Mouse (Mus musculus): ENCODE measurements around the gene Col5a2. TPM values are rescaled to one million over a fixed set of nuclear protein-coding genes. Genes with fewer than 3 reads are reported as not detected.

The Col5a2 gene
- polyA plus RNA-seq, 1 experiment from 2014 or later, result 31.1 TPM

DNA sequence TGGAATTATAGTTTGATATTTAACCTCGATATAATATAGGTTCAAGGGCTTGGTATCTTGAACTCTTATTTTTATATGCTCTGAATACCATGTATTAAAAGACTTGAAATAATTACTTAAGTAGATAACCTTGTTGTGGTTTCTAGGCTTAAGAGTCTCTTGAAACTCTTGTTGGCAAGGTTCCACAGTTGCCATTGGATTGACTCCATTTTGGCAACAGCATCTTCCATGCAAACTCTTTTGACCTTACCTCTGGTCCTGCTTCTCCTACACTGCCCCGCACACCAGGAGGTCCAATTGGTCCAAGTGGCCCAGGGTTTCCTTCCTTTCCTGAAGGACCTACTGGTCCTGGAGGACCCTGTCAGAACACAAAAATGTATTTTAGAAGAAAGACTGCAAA, 121.2 kb downstream of the Col5a2 start:
- Histone ChIP-seq H3K4me1 (peaks cover 9% of the 10 kb centered on the region), H3K36me3 (peaks cover 32% of the 10 kb centered on the region), H3K27ac (no peak overlapping the region), H3K9me3 (replicated peaks) (no peaks in the 10 kb centered on the region), H3K4me3 (no peak overlapping the region), H3K27me3 (ENCODE audit: low read depth, poor library complexity, severe bottlenecking) (no peaks in the 10 kb centered on the region)
- DNase-seq (ENCODE audit: low spot score), result no peak
- 96% methylated on average over 2 of the region's 2 CpGs for WGBS

DNA sequence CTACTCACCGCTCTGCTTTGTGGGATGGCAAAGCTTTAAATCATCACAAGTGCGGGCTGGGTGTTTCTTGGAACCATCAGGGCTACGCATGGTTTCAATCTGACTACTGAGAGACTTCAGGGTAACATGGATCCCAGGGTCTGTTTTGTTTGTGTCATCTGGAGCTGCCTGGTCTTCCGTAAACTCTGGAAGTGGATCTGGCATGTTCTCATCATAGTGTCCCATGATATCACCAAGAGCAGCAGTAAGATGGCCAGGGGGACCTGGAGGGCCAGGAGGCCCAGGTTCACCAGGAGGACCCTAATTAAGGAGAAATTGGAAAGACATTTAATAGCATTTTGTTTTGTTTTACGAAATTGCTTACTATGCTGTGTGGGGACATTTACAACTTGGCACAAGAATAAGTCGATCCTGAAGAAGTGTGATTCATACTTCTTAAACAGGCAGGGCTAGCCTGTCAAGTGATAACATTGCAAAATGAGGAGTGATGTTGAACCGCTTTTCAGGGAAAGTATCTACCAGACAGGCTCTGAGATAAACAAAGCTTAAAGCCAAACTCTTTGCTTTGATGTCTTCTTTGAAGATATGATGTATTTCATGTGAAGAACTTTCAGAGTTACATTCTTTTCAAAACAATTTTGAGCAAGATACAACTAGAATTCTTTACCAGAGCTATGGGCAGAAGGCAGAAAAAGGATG, 122.9 kb downstream of the Col5a2 start:
- 70% methylated on average over 7 of the region's 7 CpGs for WGBS
- H3K36me3 ChIP-seq, result peaks cover 40% of the 10 kb centered on the region
- no peaks in the 10 kb centered on the region for H3K9me3 ChIP-seq (replicated peaks)
- no peak overlapping the region for H3K4me3 ChIP-seq
- no peaks in the 10 kb centered on the region for H3K4me1 ChIP-seq
- no peak overlapping the region for H3K27ac ChIP-seq
- no peak for DNase-seq (ENCODE audit: low spot score)
- H3K27me3 ChIP-seq (ENCODE audit: low read depth, poor library complexity, severe bottlenecking), result no peaks in the 10 kb centered on the region

DNA sequence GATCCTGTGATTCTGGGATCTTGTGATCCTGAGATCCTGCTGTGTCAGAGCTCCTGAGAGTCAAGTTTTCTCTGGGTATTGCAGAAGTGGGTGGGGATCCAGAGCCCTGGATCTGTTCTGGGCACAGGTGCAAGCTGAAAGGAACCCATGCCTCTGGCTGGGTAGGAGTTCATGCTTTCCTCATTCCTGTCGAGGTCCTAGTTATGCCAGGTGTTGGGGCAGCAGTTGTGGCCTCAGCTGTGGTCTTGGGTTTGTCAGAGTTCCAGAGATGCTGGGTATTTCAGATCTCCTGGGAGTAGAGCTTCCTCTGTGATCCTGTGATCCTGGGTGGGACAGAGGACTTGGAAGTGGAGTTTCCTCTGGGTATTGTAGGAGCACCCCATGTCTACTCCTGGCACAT, 137.7 kb downstream of the Col5a2 start:
- Histone ChIP-seq H3K27ac (no peak overlapping the region), H3K4me1 (no peaks in the 10 kb centered on the region), H3K27me3 (ENCODE audit: low read depth, poor library complexity, severe bottlenecking) (no peaks in the 10 kb centered on the region), H3K4me3 (no peak overlapping the region), H3K36me3 (peaks cover 20% of the 10 kb centered on the region), H3K9me3 (replicated peaks) (no peaks in the 10 kb centered on the region; the same call in 1 of the 2 replicates)
- 83% methylated on average over 1 of the region's 1 CpGs for WGBS
- no peak for DNase-seq (ENCODE audit: low spot score)

DNA sequence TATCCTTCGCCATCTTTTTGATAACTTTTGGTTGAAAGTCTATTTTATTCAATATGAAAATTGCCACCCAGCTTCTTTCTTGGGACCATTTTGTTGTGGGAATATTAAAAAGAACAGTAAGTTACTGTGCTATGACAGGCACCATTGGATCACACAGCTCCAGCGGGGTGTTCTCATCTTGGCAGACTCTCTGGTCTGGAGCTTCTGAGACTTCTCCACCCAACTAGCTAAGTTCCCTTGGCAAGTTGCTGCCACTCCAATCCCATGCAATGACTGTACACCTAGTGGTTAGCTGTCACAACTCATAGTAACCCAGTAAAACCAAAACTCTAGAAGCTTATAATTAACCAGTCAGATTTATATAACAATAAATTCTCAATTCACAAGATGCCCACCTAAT, 139.8 kb downstream of the Col5a2 start:
- no peak overlapping the region for H3K4me3 ChIP-seq
- no peak overlapping the region for H3K27ac ChIP-seq
- H3K4me1 ChIP-seq, result no peaks in the 10 kb centered on the region
- H3K27me3 ChIP-seq (ENCODE audit: low read depth, poor library complexity, severe bottlenecking), result no peaks in the 10 kb centered on the region
- DNase-seq (ENCODE audit: low spot score), result no peak
- H3K36me3 ChIP-seq, result peaks cover 12% of the 10 kb centered on the region
- H3K9me3 ChIP-seq (replicated peaks), result no peaks in the 10 kb centered on the region
- 99% methylated on average over 2 of the region's 2 CpGs for WGBS

- Histone ChIP-seq H3K27ac (no peak overlapping the region), H3K36me3 (no peaks in the 10 kb centered on the region), H3K9me3 (replicated peaks) (no peaks in the 10 kb centered on the region), H3K27me3 (ENCODE audit: low read depth, poor library complexity, severe bottlenecking) (no peaks in the 10 kb centered on the region), H3K4me1 (no peaks in the 10 kb centered on the region; the same call in 1 of the 2 replicates), H3K4me3 (no peak overlapping the region)
- DNase-seq (ENCODE audit: low spot score), result no peak
- 90% methylated on average over 2 of the region's 2 CpGs for WGBS
These were observed 143.4 kb downstream of the Col5a2 start for GRCm38 (mm10) chr1:45359673-45360072.

- no peak for DNase-seq (ENCODE audit: low spot score)
- Histone ChIP-seq H3K4me1 (no peaks in the 10 kb centered on the region; the same call in 1 of the 2 replicates), H3K36me3 (no peaks in the 10 kb centered on the region), H3K27me3 (ENCODE audit: low read depth, poor library complexity, severe bottlenecking) (no peaks in the 10 kb centered on the region), H3K27ac (no peak overlapping the region), H3K4me3 (no peak overlapping the region), H3K9me3 (replicated peaks) (no peaks in the 10 kb centered on the region)
- WGBS, result 70% methylated on average over 2 of the region's 2 CpGs
These were observed 143.9 kb downstream of the Col5a2 start for GRCm38 (mm10) chr1:45359147-45359546.

DNA sequence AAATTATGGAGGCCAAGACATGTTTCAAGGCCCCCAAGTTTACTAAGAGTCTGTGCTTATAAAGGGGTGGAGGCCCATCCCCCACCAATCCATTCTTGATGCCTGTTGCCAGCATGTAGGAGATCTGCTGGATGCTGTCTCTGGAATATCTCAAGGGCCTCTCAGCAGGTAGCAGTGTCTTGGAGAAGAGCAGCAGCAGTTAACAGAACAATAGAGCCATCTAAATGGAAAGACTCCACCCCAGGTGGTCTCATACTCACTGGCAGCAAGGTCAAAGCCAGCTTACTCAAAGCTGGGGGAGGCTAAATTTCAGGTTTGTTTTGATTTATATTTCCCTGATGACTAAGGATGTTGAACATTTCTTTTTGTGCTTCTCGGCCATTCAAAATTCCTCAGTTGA, 145.1 kb downstream of the Col5a2 start:
- H3K4me1 ChIP-seq, result no peaks in the 10 kb centered on the region; the same call in 1 of the 2 replicates
- H3K4me3 ChIP-seq, result no peak overlapping the region
- H3K27ac ChIP-seq, result no peak overlapping the region
- no peak for DNase-seq (ENCODE audit: low spot score)
- H3K36me3 ChIP-seq, result no peaks in the 10 kb centered on the region; the same call in 1 of the 2 replicates
- H3K9me3 ChIP-seq (replicated peaks), result no peaks in the 10 kb centered on the region
- H3K27me3 ChIP-seq (ENCODE audit: low read depth, poor library complexity, severe bottlenecking), result no peaks in the 10 kb centered on the region
- 82% methylated on average over 1 of the region's 1 CpGs for WGBS

- Histone ChIP-seq H3K4me1 (no peaks in the 10 kb centered on the region; the same call in 1 of the 2 replicates), H3K9me3 (replicated peaks) (no peaks in the 10 kb centered on the region), H3K36me3 (peaks cover 3% of the 10 kb centered on the region), H3K4me3 (no peak overlapping the region), H3K27me3 (ENCODE audit: low read depth, poor library complexity, severe bottlenecking) (no peaks in the 10 kb centered on the region), H3K27ac (no peak overlapping the region)
- WGBS, result 69% methylated on average over 4 of the region's 4 CpGs
- no peak for DNase-seq (ENCODE audit: low spot score)
These were observed 147.1 kb downstream of the Col5a2 start for GRCm38 (mm10) chr1:45355944-45356343.

GRCm38 (mm10) chr1:45329149-45329548, 173.9 kb downstream of the Col5a2 start:
- DNase-seq (ENCODE audit: low spot score), result no peak
- Histone ChIP-seq H3K4me3 (no peak overlapping the region), H3K9me3 (replicated peaks) (no peaks in the 10 kb centered on the region), H3K4me1 (no peaks in the 10 kb centered on the region), H3K27me3 (ENCODE audit: low read depth, poor library complexity, severe bottlenecking) (no peaks in the 10 kb centered on the region), H3K36me3 (peaks cover 91% of the 10 kb centered on the region), H3K27ac (no peak overlapping the region)
- 100% methylated on average over 1 of the region's 1 CpGs for WGBS

Other genes with a start within 250 kb of the Col5a2 start
- 348 and 463 TPM in 2 replicates for gene Col3a1, start 191.7 kb downstream of the Col5a2 start, polyA plus RNA-seq (2016; fragmentation: Nextera tagmentation; extraction: Ambion mirVana)

All from limb, embryonic 10.5 days (tissue).